Mouse (Mus musculus): Measurements from ENCODE around the gene Itsn2.
A peak's percentile ranks its signal among the peaks of the same experiment; 100 is the strongest.
"Not testable (repeated sequence)": the region's sequence is repeated elsewhere in the genome, so short reads cannot be mapped to it uniquely, and the experiment has no call there.

Gene Itsn2

GRCm38 (mm10) chr12:4592541-4593165 lies at the start of gene Itsn2, which contains the start of gene Gm3625:
Itsn2 (plus strand) TSS chr12:4592638.
Gm3625 (minus strand) TSS chr12:4592927.
- DNase-seq (ENCODE audit: extremely low spot score) = peak; percentile 73

- no peak for DNase-seq (ENCODE audit: extremely low spot score)
These were observed 48.0 kb upstream of the Itsn2 start for GRCm38 (mm10) chr12:4544400-4544919.

GRCm38 (mm10) chr12:4545425-4545824 lies 47.0 kb upstream of the Itsn2 start:
- DNase-seq (ENCODE audit: extremely low spot score) = no peak

GRCm38 (mm10) chr12:4546491-4546890 lies 45.9 kb upstream of the Itsn2 start:
- DNase-seq (ENCODE audit: extremely low spot score) = no peak

DNA sequence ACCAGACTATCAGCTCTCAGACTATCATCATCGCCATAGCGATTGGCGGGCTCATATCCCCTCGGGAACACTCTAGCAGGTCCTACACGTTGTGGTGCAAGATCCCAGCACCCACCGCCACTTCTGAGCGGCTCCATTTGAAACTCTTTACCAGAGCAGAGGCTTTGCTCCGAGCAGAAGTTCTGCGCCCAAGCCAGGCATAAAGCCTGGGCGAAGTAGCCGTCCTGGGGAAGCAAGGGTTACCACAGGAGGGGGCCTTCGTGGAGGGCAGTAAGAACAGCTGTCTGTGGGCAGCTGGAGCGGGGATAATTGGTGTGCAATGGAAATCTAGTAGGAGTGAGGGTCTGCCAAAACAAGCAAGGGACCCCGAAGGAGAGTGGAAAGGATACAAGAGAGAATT lies 44.9 kb upstream of the Itsn2 start:
- no peak for DNase-seq (ENCODE audit: extremely low spot score)

DNA sequence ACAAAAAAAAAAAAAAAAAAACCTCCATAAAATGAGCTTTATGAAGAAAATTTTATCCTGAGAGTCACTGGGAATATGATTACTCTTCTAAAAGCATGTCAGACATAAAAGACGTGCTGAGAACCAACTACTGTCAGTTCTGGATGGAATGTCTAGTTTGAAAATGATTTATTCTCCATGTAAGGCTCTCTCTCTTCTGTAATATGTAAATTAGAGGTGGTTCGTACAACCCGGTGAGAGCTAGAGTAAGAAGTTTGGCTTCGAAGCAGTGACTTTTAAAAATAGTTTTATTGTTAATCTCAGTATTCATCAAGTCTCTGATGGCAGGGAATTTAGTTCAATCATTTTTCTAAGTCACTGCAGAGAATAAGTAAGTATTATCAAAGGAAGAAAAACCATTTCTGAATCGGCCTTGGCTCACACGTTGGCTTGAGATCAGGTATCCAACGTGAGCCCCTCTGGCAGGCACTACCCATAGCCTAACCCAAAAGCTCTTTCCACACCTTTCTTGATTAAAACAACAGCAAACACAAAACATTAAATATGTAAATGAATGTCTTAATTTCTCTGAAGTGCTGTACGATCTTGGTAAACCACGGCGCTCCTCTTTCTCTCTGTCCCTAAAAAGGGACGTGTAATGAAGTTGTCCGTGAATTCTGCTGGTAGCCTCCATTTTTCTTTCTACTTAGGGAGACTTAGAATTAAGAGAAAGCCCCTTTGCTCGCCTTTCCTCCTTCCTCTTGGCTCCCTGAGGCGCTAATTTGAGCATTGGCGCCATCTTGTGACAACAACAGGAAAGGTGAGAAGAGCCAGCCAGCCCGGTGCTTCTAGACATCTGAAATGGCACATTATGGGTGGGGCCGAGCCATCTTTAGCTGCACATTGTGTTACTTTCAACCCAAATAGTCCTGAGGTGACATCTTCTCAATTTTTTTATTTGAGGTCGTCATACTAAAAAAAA lies 44.1 kb upstream of the Itsn2 start:
- DNase-seq (ENCODE audit: extremely low spot score) = peak; percentile 79

GRCm38 (mm10) chr12:4553704-4554103 lies 38.7 kb upstream of the Itsn2 start:
- not testable (repeated sequence) for DNase-seq (ENCODE audit: extremely low spot score)

GRCm38 (mm10) chr12:4555451-4555850 lies 37.0 kb upstream of the Itsn2 start:
- DNase-seq (ENCODE audit: extremely low spot score) = no peak

DNA sequence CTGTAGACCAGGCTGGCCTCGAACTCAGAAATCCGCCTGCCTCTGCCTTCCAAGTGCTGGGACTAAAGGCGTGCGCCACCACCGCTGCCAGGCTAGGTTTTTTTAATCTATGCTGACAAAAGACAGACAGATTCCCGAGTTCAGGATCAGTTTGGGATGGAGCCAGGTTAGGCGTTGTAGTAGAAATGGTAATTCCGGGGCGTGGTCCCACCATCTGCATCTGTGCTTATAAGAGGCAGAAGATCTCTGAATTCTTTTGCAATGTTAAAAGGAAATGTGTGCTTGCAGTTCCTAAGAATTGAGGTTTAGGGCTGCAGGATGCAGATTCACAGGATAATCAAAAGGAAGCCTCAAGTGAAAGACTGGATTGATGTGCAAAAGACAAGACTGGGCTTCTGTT lies 35.5 kb upstream of the Itsn2 start:
- no peak for DNase-seq (ENCODE audit: extremely low spot score)

GRCm38 (mm10) chr12:4557436-4557835 lies 35.0 kb upstream of the Itsn2 start:
- DNase-seq (ENCODE audit: extremely low spot score) = no peak

DNA sequence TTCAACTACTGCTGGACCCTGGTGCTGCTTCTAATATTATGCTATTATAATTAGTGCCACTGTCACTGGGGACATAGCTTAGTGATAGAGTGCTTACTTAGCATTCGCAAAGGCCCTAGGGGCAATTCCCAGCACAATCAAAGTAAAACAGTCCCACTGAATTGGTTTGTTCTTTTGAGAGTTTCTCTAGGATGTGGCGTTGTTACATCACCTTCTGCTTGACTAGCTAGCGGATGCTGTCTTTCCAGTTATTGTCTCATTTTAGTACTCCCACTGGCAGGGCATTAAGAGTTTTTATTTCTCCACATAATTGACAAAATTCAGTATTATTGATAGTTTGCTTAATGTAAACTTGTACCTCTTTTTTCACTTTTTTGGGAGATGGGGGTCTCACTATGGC lies 34.4 kb upstream of the Itsn2 start:
- DNase-seq (ENCODE audit: extremely low spot score) = no peak

GRCm38 (mm10) chr12:4558475-4559279 lies 33.8 kb upstream of the Itsn2 start:
- no peak for DNase-seq (ENCODE audit: extremely low spot score)

DNA sequence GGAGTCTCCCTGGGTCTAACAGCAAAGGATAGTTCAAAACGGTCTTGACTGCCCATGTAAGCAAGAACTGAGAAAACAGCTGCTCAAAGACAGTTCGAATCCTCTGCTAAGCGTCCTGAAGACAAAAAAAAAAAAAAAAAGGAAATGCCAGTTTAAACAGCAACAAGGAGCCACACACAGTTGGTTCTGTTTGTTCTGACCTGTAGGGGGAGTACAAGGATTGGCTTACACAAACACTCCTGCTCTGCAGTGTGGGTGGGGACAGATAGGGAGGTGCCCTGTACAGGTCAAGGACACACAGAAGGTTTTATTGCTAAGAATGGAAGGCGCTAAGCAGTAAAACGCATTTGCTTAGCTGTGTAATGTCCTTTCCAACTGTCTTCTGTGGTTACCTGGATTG lies 20.6 kb upstream of the Itsn2 start:
- peak; percentile 37 for DNase-seq (ENCODE audit: extremely low spot score)

GRCm38 (mm10) chr12:4574065-4574464 lies 18.4 kb upstream of the Itsn2 start:
- DNase-seq (ENCODE audit: extremely low spot score) = no peak

GRCm38 (mm10) chr12:4582326-4582725 lies 10.1 kb upstream of the Itsn2 start:
- no peak for DNase-seq (ENCODE audit: extremely low spot score)

- DNase-seq (ENCODE audit: extremely low spot score) = no peak
These were observed 4.6 kb upstream of the Itsn2 start for GRCm38 (mm10) chr12:4587846-4588245.

DNA sequence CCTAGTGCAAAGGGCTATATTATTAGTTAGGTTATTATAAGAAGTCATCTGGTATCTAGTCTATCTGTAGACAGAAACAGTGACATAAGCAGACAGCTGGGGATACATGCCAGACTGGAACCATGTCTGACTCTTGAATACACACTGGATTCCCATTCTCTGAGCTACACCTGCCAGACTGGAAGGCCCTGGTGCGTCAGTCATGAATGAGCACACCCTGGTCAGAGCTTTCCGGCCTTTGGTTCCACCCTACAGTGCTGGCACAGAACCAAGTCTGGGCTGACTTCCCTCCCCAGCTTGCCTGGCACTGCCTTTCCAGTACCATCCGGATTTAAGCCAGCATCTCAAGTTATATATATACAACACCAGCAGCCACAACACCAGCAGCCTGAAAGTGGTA lies 3.8 kb upstream of the Itsn2 start:
- no peak for DNase-seq (ENCODE audit: extremely low spot score)

DNA sequence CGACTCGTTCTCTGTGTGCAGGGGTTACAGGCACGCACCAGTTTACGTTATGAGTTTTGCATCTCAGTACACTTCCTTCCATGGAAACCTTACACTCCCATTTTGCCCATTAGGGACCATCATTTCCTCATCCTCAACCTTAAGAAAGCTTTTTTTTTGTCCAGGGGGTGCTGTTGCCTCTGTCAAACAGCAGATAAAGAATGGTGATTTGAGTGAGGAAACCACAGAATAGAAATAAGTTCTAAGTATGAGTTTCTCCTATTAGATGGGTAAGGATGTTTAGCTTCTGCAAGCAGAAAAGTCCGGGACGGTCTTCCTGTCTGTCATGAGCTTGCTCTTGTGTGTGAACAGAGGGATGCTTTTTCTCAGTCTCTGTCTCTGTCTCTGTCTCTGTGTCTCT lies 413 bp upstream of the Itsn2 start:
- no peak for DNase-seq (ENCODE audit: extremely low spot score)

GRCm38 (mm10) chr12:4593166-4593929 lies 910 bp downstream of the Itsn2 start:
- peak; percentile 39 for DNase-seq (ENCODE audit: extremely low spot score)

DNA sequence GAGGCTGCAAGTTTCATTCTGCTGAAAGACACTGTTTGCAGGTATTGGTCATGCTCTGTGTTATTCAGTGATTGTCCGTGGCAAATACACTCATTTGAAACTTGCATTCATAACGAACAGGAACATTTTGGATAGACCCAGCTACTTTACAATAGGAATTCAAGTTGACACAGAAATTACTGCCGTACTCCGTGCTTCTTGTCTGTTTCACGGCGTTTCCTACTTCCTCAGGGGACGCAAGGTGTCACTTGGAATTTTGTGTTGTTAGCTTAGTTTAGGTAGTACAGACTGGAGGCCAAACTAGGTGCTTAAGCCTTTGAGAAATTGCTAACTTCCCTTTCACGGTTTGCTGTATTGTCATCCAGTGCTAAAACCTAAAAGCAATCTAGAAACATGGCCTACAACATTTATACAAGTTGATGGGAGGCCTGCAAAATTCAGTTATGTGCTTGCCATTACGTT lies 1.5 kb downstream of the Itsn2 start:
- DNase-seq (ENCODE audit: extremely low spot score) = no peak

- DNase-seq (ENCODE audit: extremely low spot score) = no peak
These were observed 2.6 kb downstream of the Itsn2 start for GRCm38 (mm10) chr12:4595055-4595454.

Data from embryo, embryonic 9.5 days (tissue).